Mouse (Mus musculus) ovary, adult 10 weeks (tissue): ENCODE data around the gene Olfr446. TPM values are rescaled to one million over a fixed set of nuclear protein-coding genes. Genes with fewer than 3 reads are reported as not detected.

Experiments
- polyA plus RNA-seq: library from polyadenylated mRNA; stranded (reverse); fragments of 350-450 nt; fragmentation: Illumina TruSeq; extraction: RNeasy Lipid Tissue Mini Kit (QIAGEN cat#74804); gene quantifications from one replicate; pipeline ENCODE4 v1.2.3, GENCODE M21; 2014

Olfr446 gene
- not detected for polyA plus RNA-seq

GRCm38 (mm10) chr6:42921077-42921476, at the start of gene Olfr446:
Gene Olfr446 (plus strand): TSS chr6:42921377.

GRCm38 (mm10) chr6:42890141-42890540, 31.0 kb upstream of the Olfr446 start, which contains the start of gene Olfr448:
Gene Olfr448 (plus strand): TSS chr6:42890441.

GRCm38 (mm10) chr6:42908578-42908977, 12.6 kb upstream of the Olfr446 start, which contains the start of gene Olfr447:
Gene Olfr447 (plus strand): TSS chr6:42908878.

GRCm38 (mm10) chr6:42948767-42949166, 27.6 kb downstream of the Olfr446 start, which contains the start of gene Olfr444:
Gene Olfr444 (plus strand): TSS chr6:42949067.

Other genes starting within 250 kb of the Olfr446 start
- gene Tcaf1, start 211.3 kb upstream of the Olfr446 start, polyA plus RNA-seq = 178 TPM
- not detected for gene Olfr453, start 182.0 kb upstream of the Olfr446 start, polyA plus RNA-seq
- not detected for gene Olfr38, start 165.0 kb upstream of the Olfr446 start, polyA plus RNA-seq
- gene Olfr452, start 136.3 kb upstream of the Olfr446 start, polyA plus RNA-seq = not detected
- gene Olfr450, start 109.4 kb upstream of the Olfr446 start, polyA plus RNA-seq = not detected
- not detected for gene Olfr449, start 87.0 kb upstream of the Olfr446 start, polyA plus RNA-seq
- not detected for gene Olfr448, start 30.9 kb upstream of the Olfr446 start, polyA plus RNA-seq
- not detected for gene Olfr447, start 12.5 kb upstream of the Olfr446 start, polyA plus RNA-seq
- not detected for gene Olfr444, start 27.7 kb downstream of the Olfr446 start, polyA plus RNA-seq
- not detected for gene Olfr441, start 185.0 kb downstream of the Olfr446 start, polyA plus RNA-seq
- gene Olfr237-ps1, start 225.2 kb downstream of the Olfr446 start, polyA plus RNA-seq = not detected
- gene Olfr437, start 241.9 kb downstream of the Olfr446 start, polyA plus RNA-seq = not detected